Mouse (Mus musculus): Measurements from ENCODE around the gene Armc12. TPM values are rescaled to one million over a fixed set of nuclear protein-coding genes. Genes with fewer than 3 reads are reported as not detected.

Gene Armc12
- polyA plus RNA-seq, 1 experiment from 2014 or later: not detected

DNA sequence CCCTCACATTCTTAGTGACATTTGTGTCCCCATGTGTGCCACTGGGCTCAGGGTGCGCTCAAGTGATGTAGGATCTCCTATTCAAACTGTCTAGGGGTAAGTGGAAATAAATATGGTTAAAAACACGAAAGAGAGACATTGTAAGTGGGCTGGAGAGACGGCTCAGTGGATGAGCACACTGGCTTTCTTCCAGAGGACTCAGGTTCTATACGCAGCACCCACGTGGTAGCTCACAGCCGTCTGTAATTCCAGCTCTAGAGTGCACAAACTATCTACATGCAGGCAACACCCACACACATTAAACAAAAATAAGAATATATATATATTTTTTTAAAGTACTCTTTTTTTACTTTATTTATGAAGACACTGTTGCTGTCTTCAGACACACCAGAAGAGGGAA lies 42.3 kb downstream of the Armc12 start:
- H3K27me3 ChIP-seq (ENCODE audit: insufficient read depth, low read length): no peaks in the 10 kb centered on the region
- 81% methylated on average over 6 of the region's 6 CpGs for WGBS
- ATAC-seq (ENCODE audit: low FRiP score, low TSS enrichment): no peak
- no peak overlapping the region for H3K4me3 ChIP-seq (ENCODE audit: low read length)
- H3K4me2 ChIP-seq (replicated peaks; ENCODE audit: low read depth, low read length): no peak overlapping the region
- H3K4me1 ChIP-seq (ENCODE audit: insufficient read depth, low read length): peaks cover 4% of the 10 kb centered on the region
- no peak overlapping the region for H3K9ac ChIP-seq (replicated peaks; ENCODE audit: low read length)
- H3K9me3 ChIP-seq (ENCODE audit: low read length): no peaks in the 10 kb centered on the region
- H3K27ac ChIP-seq (ENCODE audit: low read length): no peak overlapping the region
- H3K36me3 ChIP-seq (ENCODE audit: insufficient read depth, low read length): no peaks in the 10 kb centered on the region

DNA sequence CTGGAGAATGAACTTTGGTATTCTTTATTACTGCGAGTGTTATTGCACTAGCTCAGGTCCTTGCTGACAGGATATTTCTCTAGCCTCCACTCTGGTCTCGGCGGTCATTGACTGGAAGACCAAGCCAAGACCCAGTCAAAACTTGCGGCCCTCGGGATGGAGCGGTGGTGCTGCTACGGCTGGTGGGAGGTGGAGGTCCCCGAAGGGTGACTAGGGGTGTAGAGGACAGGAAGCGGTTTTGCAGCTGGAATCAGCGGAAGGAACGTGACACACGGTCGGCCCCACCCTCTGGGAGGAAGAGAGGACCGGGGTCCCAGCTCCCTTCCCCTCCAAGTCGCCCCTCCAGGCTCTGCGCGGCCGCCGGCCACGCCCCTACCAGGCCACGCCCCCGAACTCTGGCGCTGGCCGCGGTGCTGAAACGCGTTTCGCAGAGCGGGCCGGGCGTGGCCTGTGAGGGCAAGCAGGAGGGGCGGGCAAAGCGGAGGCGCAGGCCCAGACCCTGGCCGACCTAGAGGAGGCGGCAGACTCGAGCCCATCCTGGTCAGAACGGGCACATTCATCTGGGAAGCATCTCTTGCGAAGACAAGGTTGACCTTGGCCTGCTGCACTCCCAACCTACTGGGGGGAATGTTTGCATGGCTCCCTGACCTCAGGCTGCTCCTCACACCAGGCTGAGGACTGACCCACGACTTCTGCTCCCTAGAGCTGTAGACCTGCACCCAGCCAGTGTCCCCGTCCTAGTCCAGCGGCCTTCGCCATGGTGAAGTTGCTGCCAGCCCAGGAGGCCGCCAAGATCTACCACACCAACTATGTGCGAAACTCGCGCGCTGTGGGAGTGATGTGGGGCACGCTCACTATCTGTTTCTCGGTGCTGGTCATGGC lies 44.9 kb downstream of the Armc12 start, which contains the start of gene Lhfpl5:
Gene Lhfpl5, plus strand, starts transcription at position 398 of the 882 bp plus-strand sequence.
- peak; percentile 87 for ATAC-seq (ENCODE audit: low FRiP score, low TSS enrichment)
- 15% methylated on average over 49 of the region's 50 CpGs for WGBS
- Histone ChIP-seq H3K4me2 (replicated peaks; ENCODE audit: low read depth, low read length) (peak within 1 kb of the TSS; percentile 56), H3K27ac (ENCODE audit: low read length) (no peak within 1 kb of the TSS), H3K4me3 (ENCODE audit: low read length) (peak within 1 kb of the TSS; percentile 29), H3K36me3 (ENCODE audit: insufficient read depth, low read length) (no peaks in the 10 kb centered on the region), H3K27me3 (ENCODE audit: insufficient read depth, low read length) (no peaks in the 10 kb centered on the region), H3K4me1 (ENCODE audit: insufficient read depth, low read length) (peaks cover 4% of the 10 kb centered on the region), H3K9ac (replicated peaks; ENCODE audit: low read length) (no peak within 1 kb of the TSS), H3K9me3 (ENCODE audit: low read length) (no peaks in the 10 kb centered on the region)

DNA sequence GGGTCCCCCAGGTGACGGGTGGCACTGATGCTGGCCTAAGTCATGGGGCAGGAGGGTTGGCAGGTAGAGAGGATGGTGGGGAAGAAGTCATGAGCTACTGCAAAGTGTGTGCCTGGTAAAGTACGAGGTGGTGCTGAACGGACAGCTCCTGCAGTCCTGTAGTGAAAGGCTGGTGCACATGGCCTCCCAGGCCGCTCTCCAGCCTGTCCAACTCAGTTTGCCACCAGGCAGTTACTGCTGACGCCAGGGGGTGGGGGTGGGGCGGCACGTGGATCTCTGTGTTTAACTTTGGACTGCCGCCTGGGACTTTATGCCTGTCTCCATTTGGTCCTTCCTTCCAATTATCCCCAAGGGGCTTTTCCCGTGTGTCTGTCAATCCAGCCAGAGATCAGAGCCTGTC lies 49.8 kb downstream of the Armc12 start:
- Histone ChIP-seq H3K36me3 (ENCODE audit: insufficient read depth, low read length) (no peaks in the 10 kb centered on the region), H3K4me2 (replicated peaks; ENCODE audit: low read depth, low read length) (no peak overlapping the region), H3K27ac (ENCODE audit: low read length) (no peak overlapping the region), H3K27me3 (ENCODE audit: insufficient read depth, low read length) (no peaks in the 10 kb centered on the region), H3K9me3 (ENCODE audit: low read length) (no peaks in the 10 kb centered on the region), H3K4me3 (ENCODE audit: low read length) (no peak overlapping the region), H3K4me1 (ENCODE audit: insufficient read depth, low read length) (peaks cover 4% of the 10 kb centered on the region), H3K9ac (replicated peaks; ENCODE audit: low read length) (no peak overlapping the region)
- ATAC-seq (ENCODE audit: low FRiP score, low TSS enrichment): peak; percentile 69; the same call in 1 of the 2 replicates
- under 1% methylated on average over 9 of the region's 9 CpGs for WGBS

DNA sequence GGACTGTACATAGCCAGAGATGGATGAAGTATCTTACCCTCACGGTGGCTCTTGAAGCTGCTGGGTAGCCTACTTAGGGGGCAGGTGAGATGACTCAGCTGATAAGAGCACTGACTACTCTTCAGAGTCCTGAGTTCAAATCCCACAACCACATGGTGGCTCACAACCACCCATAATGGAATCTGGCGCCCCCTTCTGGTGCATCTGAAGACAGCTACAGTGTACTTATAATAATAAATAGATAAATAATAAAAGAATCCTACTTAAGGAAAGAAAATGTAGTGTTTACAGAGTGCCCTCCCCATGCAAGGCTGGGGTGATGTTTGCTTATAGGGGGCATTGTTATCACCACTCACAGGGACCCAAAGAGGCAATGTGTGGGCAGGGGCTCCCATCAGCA lies 50.5 kb downstream of the Armc12 start:
- H3K27ac ChIP-seq (ENCODE audit: low read length): no peak overlapping the region
- no peak for ATAC-seq (ENCODE audit: low FRiP score, low TSS enrichment)
- no peaks in the 10 kb centered on the region for H3K9me3 ChIP-seq (ENCODE audit: low read length)
- H3K36me3 ChIP-seq (ENCODE audit: insufficient read depth, low read length): no peaks in the 10 kb centered on the region
- no peaks in the 10 kb centered on the region; the same call in 1 of the 2 replicates for H3K4me1 ChIP-seq (ENCODE audit: insufficient read depth, low read length)
- WGBS: 66% methylated on average over 2 of the region's 2 CpGs
- H3K4me3 ChIP-seq (ENCODE audit: low read length): no peak overlapping the region
- H3K27me3 ChIP-seq (ENCODE audit: insufficient read depth, low read length): no peaks in the 10 kb centered on the region
- no peak overlapping the region for H3K9ac ChIP-seq (replicated peaks; ENCODE audit: low read length)
- H3K4me2 ChIP-seq (replicated peaks; ENCODE audit: low read depth, low read length): no peak overlapping the region

DNA sequence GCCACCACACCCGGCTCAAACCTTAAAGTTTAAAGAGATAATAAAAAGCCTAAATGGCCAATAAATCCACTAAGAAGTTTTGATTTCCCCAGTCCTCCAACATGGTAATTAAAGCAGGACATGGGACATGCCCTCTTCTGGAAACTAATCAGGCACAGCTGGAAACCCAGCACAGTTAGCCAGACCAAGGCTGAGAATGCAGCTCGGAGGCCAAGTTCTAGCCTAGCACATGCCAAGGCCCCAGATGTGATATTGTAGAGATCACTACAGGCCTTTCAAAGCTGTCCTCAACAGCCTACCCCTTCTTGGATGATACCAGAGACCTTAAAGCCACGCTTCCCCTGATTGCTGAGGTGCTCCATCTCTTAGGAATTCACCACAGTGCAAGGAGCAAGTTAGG lies 55.9 kb downstream of the Armc12 start:
- 71% methylated on average over 3 of the region's 3 CpGs for WGBS
- no peak overlapping the region for H3K27ac ChIP-seq (ENCODE audit: low read length)
- H3K4me3 ChIP-seq (ENCODE audit: low read length): no peak overlapping the region
- no peak overlapping the region for H3K4me2 ChIP-seq (replicated peaks; ENCODE audit: low read depth, low read length)
- H3K9ac ChIP-seq (replicated peaks; ENCODE audit: low read length): no peak overlapping the region
- H3K4me1 ChIP-seq (ENCODE audit: insufficient read depth, low read length): peaks cover 3% of the 10 kb centered on the region; the same call in 1 of the 2 replicates
- ATAC-seq (ENCODE audit: low FRiP score, low TSS enrichment): no peak
- peaks cover 31% of the 10 kb centered on the region for H3K36me3 ChIP-seq (ENCODE audit: insufficient read depth, low read length)
- no peaks in the 10 kb centered on the region for H3K27me3 ChIP-seq (ENCODE audit: insufficient read depth, low read length)
- no peaks in the 10 kb centered on the region for H3K9me3 ChIP-seq (ENCODE audit: low read length)

DNA sequence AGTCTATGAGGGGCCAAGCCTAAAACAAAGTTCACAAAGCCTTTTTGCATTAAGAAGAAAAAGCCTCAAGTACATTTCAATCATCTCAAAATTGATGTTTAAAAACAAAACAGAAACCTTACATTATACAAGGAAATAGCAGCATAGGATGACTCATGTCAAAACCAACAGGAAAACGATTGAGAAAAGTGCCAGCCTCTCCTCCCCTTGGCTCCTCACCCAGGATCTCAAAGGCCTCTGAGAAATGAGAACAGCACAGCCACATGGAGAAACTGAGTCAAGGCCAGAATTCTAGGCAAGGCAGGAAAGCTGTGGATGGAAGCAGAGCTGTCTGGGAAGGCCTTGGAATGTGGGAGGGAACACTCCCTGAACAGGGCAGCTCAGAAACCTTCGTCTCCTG lies 58.0 kb downstream of the Armc12 start:
- H3K9ac ChIP-seq (replicated peaks; ENCODE audit: low read length): no peak overlapping the region
- ATAC-seq (ENCODE audit: low FRiP score, low TSS enrichment): no peak
- H3K4me2 ChIP-seq (replicated peaks; ENCODE audit: low read depth, low read length): no peak overlapping the region
- peaks cover 3% of the 10 kb centered on the region; the same call in 1 of the 2 replicates for H3K4me1 ChIP-seq (ENCODE audit: insufficient read depth, low read length)
- H3K4me3 ChIP-seq (ENCODE audit: low read length): no peak overlapping the region
- H3K27me3 ChIP-seq (ENCODE audit: insufficient read depth, low read length): no peaks in the 10 kb centered on the region
- 76% methylated on average over 2 of the region's 2 CpGs for WGBS
- peak overlapping the region; percentile 23; the same call in 1 of the 2 replicates for H3K27ac ChIP-seq (ENCODE audit: low read length)
- H3K9me3 ChIP-seq (ENCODE audit: low read length): no peaks in the 10 kb centered on the region
- peaks cover 42% of the 10 kb centered on the region for H3K36me3 ChIP-seq (ENCODE audit: insufficient read depth, low read length)

Small RNA genes lying within 50 kb of the gene (microRNA-seq; reads per million reads assigned to microRNA genes)
- gene Gm25195 (not detected), gene Mir6969 (not detected)

Other genes starting within 250 kb of the Armc12 start
- 32.3 and 34.0 TPM in 2 replicates for gene Fance, start 217.3 kb upstream of the Armc12 start, polyA plus RNA-seq (2015; fragmentation: Nextera tagmentation; extraction: Ambion mirVana)
- 543 and 653 TPM in 2 replicates for gene Rpl10a, start 202.3 kb upstream of the Armc12 start, polyA plus RNA-seq (2015; fragmentation: Nextera tagmentation; extraction: Ambion mirVana)
- gene Tead3, start 180.0 kb upstream of the Armc12 start, polyA plus RNA-seq (2015; fragmentation: Nextera tagmentation; extraction: Ambion mirVana): 10.7 and 11.5 TPM in 2 replicates
- gene Tulp1, start 165.6 kb upstream of the Armc12 start, polyA plus RNA-seq (2015; fragmentation: Nextera tagmentation; extraction: Ambion mirVana): 6.4 and 8.7 TPM in 2 replicates
- gene Fkbp5, start 13.3 kb upstream of the Armc12 start, polyA plus RNA-seq (2015; fragmentation: Nextera tagmentation; extraction: Ambion mirVana): 35.5 and 36.0 TPM in 2 replicates
- not detected in 2 replicates for gene Clpsl2, start 18.6 kb downstream of the Armc12 start, polyA plus RNA-seq (2015; fragmentation: Nextera tagmentation; extraction: Ambion mirVana)
- not detected in 2 replicates for gene Clps, start 30.0 kb downstream of the Armc12 start, polyA plus RNA-seq (2015; fragmentation: Nextera tagmentation; extraction: Ambion mirVana)
- 0.61 and 0.89 TPM in 2 replicates for gene Lhfpl5, start 44.8 kb downstream of the Armc12 start, polyA plus RNA-seq (2015; fragmentation: Nextera tagmentation; extraction: Ambion mirVana)
- 73.7 and 88.3 TPM in 2 replicates for gene Srpk1, start 91.9 kb downstream of the Armc12 start, polyA plus RNA-seq (2015; fragmentation: Nextera tagmentation; extraction: Ambion mirVana)
- 0.46 and 0.53 TPM in 2 replicates for gene Slc26a8, start 159.4 kb downstream of the Armc12 start, polyA plus RNA-seq (2015; fragmentation: Nextera tagmentation; extraction: Ambion mirVana)
- gene Mapk14, start 160.5 kb downstream of the Armc12 start, polyA plus RNA-seq (2015; fragmentation: Nextera tagmentation; extraction: Ambion mirVana): 42.6 and 44.3 TPM in 2 replicates
- gene AC170998.1, start 195.3 kb downstream of the Armc12 start, polyA plus RNA-seq (2015; fragmentation: Nextera tagmentation; extraction: Ambion mirVana): 1.8 and 4.2 TPM in 2 replicates
- gene Mapk13, start 238.5 kb downstream of the Armc12 start, polyA plus RNA-seq (2015; fragmentation: Nextera tagmentation; extraction: Ambion mirVana): 52.5 and 57.2 TPM in 2 replicates

Data from kidney, embryonic 16.5 days (tissue).